Mouse (Mus musculus) limb, embryonic 13.5 days (tissue): ENCODE measurements around the gene Shpk. TPM values are rescaled to one million over a fixed set of nuclear protein-coding genes. Genes with fewer than 3 reads are reported as not detected.

ENCODE experiments used
- ATAC-seq: fragments of 200-750 bp; cut with Nextera tagmentation; 2 replicates; pipeline ENCODE4 v1.8.0; 2017; ENCODE audit warnings: low read depth, moderate number of reproducible peaks, moderate TSS enrichment; ENCODE audit not compliant: low FRiP score
- H3K27ac ChIP-seq: fragments of 300-500 bp; sonication (generic); 2 replicates; pipeline ENCODE4 v1.5.1; 2015; ENCODE audit warnings: inconsistent platforms, mild to moderate bottlenecking, moderate library complexity
- H3K27me3 ChIP-seq: fragments of 300-500 bp; sonication (generic); 2 replicates; pipeline ENCODE4 v1.6.1; 2015; ENCODE audit warnings: mild to moderate bottlenecking, inconsistent platforms
- H3K36me3 ChIP-seq: fragments of 300-500 bp; sonication (generic); 2 replicates; pipeline ENCODE4 v1.6.1; 2015; ENCODE audit warnings: inconsistent platforms, mild to moderate bottlenecking, moderate library complexity
- H3K4me1 ChIP-seq: fragments of 300-500 bp; sonication (generic); 2 replicates; pipeline ENCODE4 v1.6.1; 2015; ENCODE audit warnings: inconsistent platforms
- H3K4me2 ChIP-seq: fragments of 300-500 bp; sonication (generic); replicated peaks from 2 replicates; pipeline ENCODE4 v1.6.1; 2015; ENCODE audit warnings: inconsistent platforms, mild to moderate bottlenecking, moderate library complexity
- H3K4me3 ChIP-seq: fragments of 300-500 bp; sonication (generic); 2 replicates; pipeline ENCODE4 v1.5.1; 2015; ENCODE audit warnings: moderate library complexity, mild to moderate bottlenecking, inconsistent platforms
- H3K9ac ChIP-seq: fragments of 300-500 bp; sonication (generic); 2 replicates; pipeline ENCODE4 v1.6.1; 2015; ENCODE audit warnings: mild to moderate bottlenecking, inconsistent platforms
- H3K9me3 ChIP-seq: fragments of 300-500 bp; sonication (generic); 2 replicates; pipeline ENCODE4 v1.6.1; 2016; ENCODE audit warnings: inconsistent platforms
- WGBS: fragments of 180-500 bp; shearing (Covaris S2); methylation state at CpG from one replicate; pipeline ENCODE4 v1.1.7; 2015; 5-methylcytosine and 5-hydroxymethylcytosine counted together
- polyA plus RNA-seq: library from polyadenylated mRNA; unstranded; fragments of >200 nt; fragmentation: Nextera tagmentation; extraction: Ambion mirVana; gene quantifications from 2 replicates; pipeline ENCODE4 v1.2.1, GENCODE M21; 2015

Gene Shpk
- polyA plus RNA-seq, 1 experiment from 2014 or later: 1.9 TPM

DNA sequence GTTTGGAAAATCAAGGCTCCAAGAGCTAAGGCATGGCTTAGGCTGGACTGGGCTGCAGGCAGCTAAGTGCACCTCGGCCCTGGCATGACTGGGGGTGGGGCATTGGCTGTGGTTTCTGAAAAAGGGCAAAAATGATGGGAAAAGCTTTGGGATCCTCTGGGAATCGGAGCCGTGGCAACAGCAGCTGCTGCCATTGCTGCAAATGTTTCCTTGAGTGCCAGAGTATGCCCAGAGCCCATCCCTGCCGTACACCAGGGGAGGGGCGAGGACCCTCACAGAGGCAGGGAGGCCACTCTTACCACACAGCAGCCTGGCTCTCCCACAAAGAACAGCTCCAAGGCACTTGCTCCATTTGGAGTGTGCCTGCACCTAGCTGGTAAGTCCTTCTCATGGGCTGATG is 34.7 kb downstream of the Shpk start, which contains the start of gene Trpv1:
Gene Trpv1, plus strand, starts transcription at position 301 of the 400 bp plus-strand sequence.
- Histone ChIP-seq H3K4me3 (no peak within 1 kb of the TSS), H3K27me3 (no peaks in the 10 kb centered on the region), H3K4me2 (no peak within 1 kb of the TSS), H3K4me1 (peaks cover 29% of the 10 kb centered on the region), H3K9me3 (no peaks in the 10 kb centered on the region; the same call in 1 of the 2 replicates), H3K27ac (no peak within 1 kb of the TSS), H3K9ac (no peak within 1 kb of the TSS), H3K36me3 (no peaks in the 10 kb centered on the region)
- ATAC-seq: no peak
- 78% methylated on average over 5 of the region's 5 CpGs for WGBS

DNA sequence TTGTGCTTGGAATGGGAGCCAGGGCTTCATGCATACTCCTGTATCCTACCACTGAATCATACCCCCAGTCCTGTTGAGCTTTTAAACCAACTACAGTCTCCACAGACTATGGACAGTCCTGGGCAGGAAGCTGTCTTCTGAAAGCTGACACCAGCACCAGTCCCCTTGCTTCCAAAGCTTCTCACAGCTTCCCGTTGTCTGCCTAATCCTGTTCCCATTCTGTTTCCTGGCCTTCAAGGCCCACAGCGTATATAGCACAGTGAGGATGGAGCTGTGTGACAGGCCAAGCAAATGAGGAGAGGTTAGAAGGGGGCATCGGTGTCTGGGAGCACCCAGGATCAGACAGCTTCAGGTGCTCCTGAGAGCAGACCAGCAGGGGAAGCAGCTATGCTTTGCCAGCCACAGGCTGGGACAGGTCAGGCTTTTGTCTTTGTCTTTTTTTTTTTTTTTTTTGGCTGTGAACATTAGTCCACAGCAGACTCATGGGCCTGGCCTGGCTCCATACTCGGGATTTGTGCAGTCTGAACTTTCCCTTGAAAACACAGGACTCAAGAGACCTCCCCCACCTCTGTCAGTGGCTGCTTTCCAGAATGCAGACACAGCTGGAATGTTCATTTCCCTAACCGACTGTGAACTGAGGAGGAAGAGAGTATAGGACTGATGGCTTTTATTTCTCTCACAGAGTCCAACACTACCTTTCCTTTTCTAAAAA is 36.9 kb downstream of the Shpk start:
- Histone ChIP-seq H3K27me3 (no peaks in the 10 kb centered on the region), H3K9me3 (no peaks in the 10 kb centered on the region), H3K36me3 (no peaks in the 10 kb centered on the region), H3K4me2 (peak overlapping the region; percentile 17; the same call in 1 of the 2 replicates), H3K4me3 (no peak overlapping the region), H3K9ac (0 out of 2 replicates have a peak overlapping the region, but pooled peaks have one; percentile 4), H3K4me1 (peaks cover 29% of the 10 kb centered on the region), H3K27ac (peak overlapping the region; percentile 79)
- peak; percentile 89 for ATAC-seq
- 21% methylated on average over 5 of the region's 5 CpGs for WGBS

- 0 out of 2 replicates have a peak, but pooled peaks have one; percentile 30 for ATAC-seq
- WGBS: 50% methylated on average over 3 of the region's 3 CpGs
- Histone ChIP-seq H3K4me3 (no peak overlapping the region), H3K9me3 (no peaks in the 10 kb centered on the region), H3K36me3 (no peaks in the 10 kb centered on the region), H3K4me2 (0 out of 2 replicates have a peak overlapping the region, but pooled peaks have one; percentile 9), H3K9ac (no peak overlapping the region), H3K27me3 (no peaks in the 10 kb centered on the region), H3K27ac (peak overlapping the region; percentile 79), H3K4me1 (peaks cover 33% of the 10 kb centered on the region)
Measured at GRCm38 (mm10) chr11:73236731-73237130, 37.5 kb downstream of the Shpk start.

DNA sequence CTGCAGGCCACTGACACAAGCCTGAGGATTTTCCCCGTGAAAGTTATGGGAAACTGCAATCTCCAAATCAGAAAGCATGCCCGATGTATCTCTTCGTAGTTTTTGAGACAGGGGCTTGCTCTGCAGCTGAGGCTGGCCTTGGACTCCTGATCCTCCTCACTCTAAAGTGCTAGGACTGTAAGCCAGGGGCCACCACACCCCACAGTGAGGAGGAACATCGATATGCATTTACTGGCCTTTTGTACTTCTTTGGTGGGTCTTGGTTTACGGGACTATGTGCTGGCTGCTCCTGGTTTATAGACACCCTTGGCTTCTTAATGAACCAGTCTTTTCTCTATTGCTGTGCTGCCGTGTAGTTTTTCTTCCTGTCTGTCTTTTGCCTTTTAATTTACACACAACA is 42.9 kb downstream of the Shpk start:
- no peak overlapping the region for H3K4me3 ChIP-seq
- H3K9me3 ChIP-seq: no peaks in the 10 kb centered on the region
- 49% methylated on average over 6 of the region's 6 CpGs for WGBS
- H3K9ac ChIP-seq: no peak overlapping the region
- no peaks in the 10 kb centered on the region for H3K27me3 ChIP-seq
- peaks cover 19% of the 10 kb centered on the region for H3K4me1 ChIP-seq
- no peak overlapping the region for H3K4me2 ChIP-seq
- ATAC-seq: no peak
- no peaks in the 10 kb centered on the region for H3K36me3 ChIP-seq
- H3K27ac ChIP-seq: no peak overlapping the region

DNA sequence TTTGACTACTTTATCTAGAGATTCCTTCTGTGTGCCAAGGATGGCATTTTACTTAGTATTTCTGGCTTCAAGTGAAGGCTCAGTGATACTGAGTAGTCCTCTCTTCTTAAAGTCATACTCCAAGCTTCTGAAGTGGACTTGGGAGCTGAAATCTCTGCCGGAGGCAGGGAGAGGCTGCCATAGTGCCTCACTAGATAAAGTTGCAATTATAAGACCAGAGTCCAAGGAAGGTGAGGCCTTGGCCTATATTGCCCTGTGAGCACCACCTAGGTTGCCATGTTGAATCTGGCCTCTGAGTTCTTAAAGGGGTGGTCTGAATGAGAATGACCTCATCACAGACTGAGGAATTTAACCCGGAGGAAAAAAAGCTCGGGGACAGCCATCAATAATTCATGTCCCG is 43.5 kb downstream of the Shpk start:
- H3K9me3 ChIP-seq: no peaks in the 10 kb centered on the region
- peaks cover 15% of the 10 kb centered on the region for H3K4me1 ChIP-seq
- no peak overlapping the region for H3K9ac ChIP-seq
- H3K4me3 ChIP-seq: no peak overlapping the region
- H3K27ac ChIP-seq: no peak overlapping the region
- 81% methylated on average over 4 of the region's 4 CpGs for WGBS
- H3K27me3 ChIP-seq: no peaks in the 10 kb centered on the region
- ATAC-seq: no peak
- no peak overlapping the region for H3K4me2 ChIP-seq
- no peaks in the 10 kb centered on the region for H3K36me3 ChIP-seq

GRCm38 (mm10) chr11:73257362-73257945 is 58.2 kb downstream of the Shpk start:
- no peak overlapping the region for H3K4me3 ChIP-seq
- 70% methylated on average over 4 of the region's 4 CpGs for WGBS
- no peaks in the 10 kb centered on the region for H3K27me3 ChIP-seq
- no peaks in the 10 kb centered on the region for H3K36me3 ChIP-seq
- no peaks in the 10 kb centered on the region for H3K9me3 ChIP-seq
- no peak overlapping the region for H3K9ac ChIP-seq
- H3K4me1 ChIP-seq: no peaks in the 10 kb centered on the region
- no peak overlapping the region for H3K4me2 ChIP-seq
- ATAC-seq: no peak
- no peak overlapping the region for H3K27ac ChIP-seq

GRCm38 (mm10) chr11:73258664-73259063 is 59.4 kb downstream of the Shpk start:
- no peak for ATAC-seq

GRCm38 (mm10) chr11:73260457-73260856 is 61.2 kb downstream of the Shpk start:
- ATAC-seq: no peak
- Histone ChIP-seq H3K4me1 (no peaks in the 10 kb centered on the region), H3K9ac (no peak overlapping the region), H3K4me3 (no peak overlapping the region), H3K9me3 (no peaks in the 10 kb centered on the region), H3K4me2 (no peak overlapping the region), H3K27ac (no peak overlapping the region), H3K36me3 (no peaks in the 10 kb centered on the region), H3K27me3 (no peaks in the 10 kb centered on the region)
- 74% methylated on average over 3 of the region's 3 CpGs for WGBS

More at GRCm38 (mm10) chr11:73258664-73259063, 59.4 kb downstream of the Shpk start:
- Histone ChIP-seq H3K27me3 (no peaks in the 10 kb centered on the region), H3K9ac (no peak overlapping the region), H3K4me1 (no peaks in the 10 kb centered on the region), H3K4me2 (no peak overlapping the region), H3K27ac (no peak overlapping the region), H3K9me3 (no peaks in the 10 kb centered on the region), H3K36me3 (no peaks in the 10 kb centered on the region), H3K4me3 (no peak overlapping the region)

GRCm38 (mm10) chr11:73261385-73261784 is 62.1 kb downstream of the Shpk start:
- no peak overlapping the region for H3K27ac ChIP-seq
- H3K9me3 ChIP-seq: no peaks in the 10 kb centered on the region
- H3K36me3 ChIP-seq: no peaks in the 10 kb centered on the region
- no peaks in the 10 kb centered on the region for H3K27me3 ChIP-seq
- no peak overlapping the region for H3K9ac ChIP-seq
- no peak for ATAC-seq
- H3K4me2 ChIP-seq: no peak overlapping the region
- no peaks in the 10 kb centered on the region for H3K4me1 ChIP-seq
- 78% methylated on average over 1 of the region's 1 CpGs for WGBS
- H3K4me3 ChIP-seq: no peak overlapping the region

- no peak within 1 kb of the TSS for H3K9ac ChIP-seq
- H3K27me3 ChIP-seq: no peaks in the 10 kb centered on the region
- H3K4me1 ChIP-seq: no peaks in the 10 kb centered on the region
- H3K9me3 ChIP-seq: no peaks in the 10 kb centered on the region
- 80% methylated on average over 7 of the region's 7 CpGs for WGBS
- ATAC-seq: no peak
- H3K4me2 ChIP-seq: no peak within 1 kb of the TSS
- no peaks in the 10 kb centered on the region for H3K36me3 ChIP-seq
- no peak within 1 kb of the TSS for H3K27ac ChIP-seq
- no peak within 1 kb of the TSS for H3K4me3 ChIP-seq
Measured at GRCm38 (mm10) chr11:73267267-73267666, 68.0 kb downstream of the Shpk start, which contains the start of gene Trpv3. Trpv3 (plus strand) TSS chr11:73267388.
